Mouse (Mus musculus) right cerebral cortex, postnatal 4 days (tissue): ENCODE measurements around the gene Ap4m1.

ENCODE experiments used
- DNase-seq: peaks from one replicate; pipeline ENCODE4 v3.0.0-alpha.2; 2022

The Ap4m1 gene

DNA sequence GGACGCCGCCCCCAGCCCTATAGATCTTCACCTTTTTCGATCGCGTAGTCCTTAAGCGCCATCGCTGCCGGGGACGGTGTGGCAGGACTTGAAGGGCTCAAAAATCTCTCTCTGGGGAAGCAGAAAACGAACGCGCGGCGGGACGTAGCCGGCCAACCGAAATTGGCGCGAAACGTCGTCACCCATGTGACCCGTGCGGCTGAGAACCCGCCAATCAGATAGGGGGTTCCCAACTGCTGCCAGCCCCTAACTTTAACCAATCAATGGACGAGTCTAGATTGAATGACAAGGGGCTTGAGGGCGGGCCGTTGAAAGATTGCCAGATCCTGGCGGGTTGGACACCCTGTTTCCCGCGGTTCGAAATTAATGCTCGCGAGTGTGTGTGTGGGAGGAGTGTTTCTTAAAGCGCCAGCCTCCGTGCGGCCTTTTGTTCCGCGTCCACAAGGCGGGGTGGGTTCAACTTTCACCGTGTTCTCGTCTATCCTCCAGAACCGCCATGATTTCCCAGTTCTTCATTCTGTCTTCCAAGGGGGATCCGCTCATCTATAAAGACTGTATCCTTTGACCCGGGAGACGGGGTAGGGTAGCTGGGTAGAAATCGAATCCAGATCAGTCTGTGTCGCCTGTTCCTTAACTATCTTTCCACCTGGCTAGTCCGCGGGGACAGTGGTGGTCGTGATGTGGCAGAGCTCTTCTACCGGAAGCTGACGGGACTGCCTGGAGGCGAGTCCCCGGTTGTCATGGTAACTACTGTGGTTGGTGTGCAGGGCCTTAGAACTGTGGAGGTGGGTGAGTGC lies at the start of gene Ap4m1, which contains the start of gene Mcm7:
Gene Ap4m1, plus strand, starts transcription at position 308 of the 797 bp plus-strand sequence.
Gene Mcm7, minus strand, starts transcription at position 728 of the 797 bp plus-strand sequence.
- DNase-seq, result peak; percentile 98

DNA sequence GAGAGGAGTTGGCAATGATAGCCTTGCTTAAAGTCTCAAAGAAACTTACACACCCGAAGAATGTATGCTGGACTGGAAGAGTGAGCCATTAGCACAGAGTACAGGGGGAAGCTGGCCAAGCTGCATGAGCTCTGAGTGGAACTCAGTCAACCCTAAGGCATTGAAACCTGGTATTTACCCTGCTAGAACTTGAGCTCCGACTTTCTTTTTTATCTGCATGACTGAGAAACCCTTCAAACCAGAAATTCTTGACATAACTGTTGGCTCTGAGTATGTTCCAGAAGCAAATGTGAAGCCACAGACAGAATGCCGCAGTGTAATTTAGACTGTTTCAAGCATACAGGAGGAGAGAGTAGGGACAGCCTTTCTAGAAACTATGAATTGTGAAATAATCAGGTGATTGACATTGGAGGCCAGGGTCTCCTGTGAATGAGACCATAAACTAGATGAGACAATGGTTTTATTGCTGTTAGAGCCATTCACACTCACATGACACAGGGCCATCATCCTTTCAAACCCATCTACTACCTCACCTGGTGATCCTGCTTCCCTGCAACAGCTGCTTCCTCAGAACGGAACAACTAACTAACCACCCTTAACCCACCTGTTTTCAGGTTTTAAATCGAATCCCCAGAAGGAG lies 39.3 kb upstream of the Ap4m1 start:
- DNase-seq, result no peak

DNA sequence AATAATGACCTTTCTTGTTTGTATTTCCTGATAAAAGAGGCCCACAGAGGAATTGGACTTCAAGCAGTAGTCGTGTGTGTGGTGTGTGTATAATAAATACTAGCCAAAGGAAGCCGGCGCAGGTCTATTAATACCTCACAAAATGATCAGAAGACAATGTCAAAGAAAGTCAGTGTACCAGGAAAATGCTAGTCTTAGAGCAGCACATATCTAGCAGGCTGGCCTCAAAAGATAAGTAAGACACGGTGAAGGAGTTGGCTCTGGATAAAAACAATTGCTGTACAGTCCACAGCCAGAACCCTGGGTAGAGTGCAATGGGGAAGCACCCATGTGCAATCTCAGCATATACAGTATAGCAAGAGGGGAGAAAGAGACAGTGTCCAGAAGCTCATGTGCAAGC lies 34.5 kb upstream of the Ap4m1 start:
- DNase-seq, result no peak

DNA sequence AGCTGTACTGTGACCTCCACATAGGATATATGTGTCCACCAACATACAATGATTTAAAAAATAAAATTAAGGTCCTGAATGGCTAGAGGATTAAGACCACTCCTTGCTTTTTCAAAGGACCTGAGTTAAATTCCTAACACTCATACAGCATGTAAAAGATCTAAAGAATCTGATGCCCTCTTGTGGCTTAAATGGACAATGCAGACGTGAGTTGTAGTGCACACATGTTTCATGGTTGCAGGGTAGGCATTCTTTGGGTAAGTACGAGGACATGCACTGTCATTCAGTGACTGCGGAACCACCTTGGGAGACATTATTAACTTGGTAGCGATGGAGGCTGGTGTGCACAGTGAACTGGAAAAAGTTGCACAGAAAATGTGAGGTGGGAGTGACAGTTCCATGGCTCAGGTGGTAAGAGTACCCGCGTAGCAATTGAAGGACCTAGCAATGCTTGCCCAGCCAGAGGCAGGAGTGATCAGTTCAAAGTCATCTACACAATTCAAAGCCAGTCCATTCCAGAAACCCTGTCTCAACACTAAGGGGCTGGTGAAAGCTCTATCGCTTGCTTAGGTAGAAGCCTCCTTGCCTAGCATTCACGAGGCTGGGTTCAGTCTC lies 33.8 kb upstream of the Ap4m1 start:
- peak; percentile 8 for DNase-seq

DNA sequence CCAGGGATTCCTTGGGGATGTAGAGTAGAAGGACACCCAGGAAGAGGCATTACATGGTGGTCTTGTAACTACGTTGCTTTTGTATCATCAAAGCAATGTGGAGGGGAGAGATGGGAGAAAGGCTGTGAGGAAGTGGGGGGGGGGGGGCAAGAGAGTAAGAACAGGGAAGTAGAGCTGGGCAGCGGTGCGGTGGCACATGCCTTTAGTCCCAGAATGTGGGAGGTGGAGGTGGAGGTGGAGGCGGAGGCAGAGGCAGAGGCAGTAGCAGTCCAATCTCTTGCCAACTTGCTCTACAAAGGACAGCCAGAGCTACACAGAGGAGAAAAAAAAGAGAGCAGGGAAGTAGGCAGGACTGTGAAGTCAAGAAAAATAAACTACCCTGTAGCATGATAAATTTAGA lies 33.2 kb upstream of the Ap4m1 start:
- DNase-seq, result no peak

DNA sequence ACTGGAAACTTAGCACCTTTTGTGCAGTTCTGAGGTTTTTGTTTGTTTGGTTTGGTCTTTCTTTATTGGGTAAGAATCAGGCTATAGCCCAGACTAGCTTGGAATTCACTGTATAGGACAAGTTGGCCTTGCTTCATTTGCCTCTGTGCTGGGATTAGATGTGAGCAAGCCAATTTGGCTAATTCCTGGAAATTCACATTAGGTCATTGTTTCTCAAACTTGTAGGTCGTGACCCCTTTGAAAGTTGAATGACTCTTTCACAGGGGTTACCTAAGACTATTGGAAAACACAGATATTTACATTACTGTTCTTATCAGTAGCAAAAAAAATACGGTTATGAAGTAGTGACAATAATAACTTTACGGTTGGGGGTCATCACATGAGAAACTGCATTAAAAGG lies 17.4 kb upstream of the Ap4m1 start:
- no peak for DNase-seq

DNA sequence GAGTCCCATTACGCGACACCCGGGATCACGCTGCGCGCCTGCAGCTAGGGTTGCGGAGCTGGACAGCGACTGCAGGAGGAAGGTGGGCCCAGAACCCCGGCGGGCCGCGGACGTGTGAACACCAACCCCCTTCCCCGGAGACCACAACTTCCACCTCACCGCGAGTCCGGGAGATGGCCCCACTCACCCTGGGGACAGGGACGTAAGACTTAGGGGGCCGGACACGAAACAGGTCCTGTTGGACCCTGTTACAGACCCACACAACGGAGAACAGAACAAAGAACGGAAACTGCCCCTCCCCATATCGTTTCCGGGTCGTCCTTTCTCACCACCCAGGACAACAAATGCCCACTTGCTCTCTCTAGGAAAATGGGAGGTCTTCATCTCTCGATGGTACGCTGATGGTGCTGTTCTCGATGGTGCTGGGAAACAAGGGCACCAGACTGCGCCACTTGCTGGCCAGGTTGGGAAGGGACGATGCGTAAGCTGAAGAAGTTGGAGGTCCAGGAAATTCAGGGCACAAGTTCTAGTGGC lies 16.3 kb upstream of the Ap4m1 start, which contains the start of gene Zfp113:
Gene Zfp113, minus strand, starts transcription at position 302 of the 534 bp plus-strand sequence.
- peak; percentile 72 for DNase-seq

DNA sequence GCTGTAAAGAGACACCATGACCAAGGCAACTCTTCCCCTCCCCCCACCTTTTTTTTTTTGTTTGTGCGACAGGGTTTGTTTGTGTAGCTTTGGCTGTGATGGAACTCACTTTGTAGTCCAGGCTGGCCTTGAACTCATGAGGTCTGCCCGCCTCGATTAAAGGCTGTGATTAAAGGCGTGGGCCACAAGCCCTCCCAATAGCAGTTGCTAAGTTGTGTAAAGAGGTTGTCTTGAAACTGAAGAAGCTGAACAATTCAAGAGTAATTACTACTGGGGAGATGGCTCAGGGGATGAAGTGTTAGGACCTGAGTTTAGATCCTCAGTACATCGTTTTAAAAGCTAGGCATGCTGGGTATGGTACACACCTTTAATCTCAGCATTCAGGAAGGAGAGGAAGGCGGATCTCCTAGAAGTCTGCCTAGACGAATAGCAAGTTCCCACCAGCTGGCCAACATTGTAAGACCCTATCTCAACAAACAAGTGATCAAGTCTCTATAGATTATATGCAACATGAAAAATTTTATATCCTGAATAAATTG lies 11.5 kb upstream of the Ap4m1 start:
- DNase-seq, result no peak

DNA sequence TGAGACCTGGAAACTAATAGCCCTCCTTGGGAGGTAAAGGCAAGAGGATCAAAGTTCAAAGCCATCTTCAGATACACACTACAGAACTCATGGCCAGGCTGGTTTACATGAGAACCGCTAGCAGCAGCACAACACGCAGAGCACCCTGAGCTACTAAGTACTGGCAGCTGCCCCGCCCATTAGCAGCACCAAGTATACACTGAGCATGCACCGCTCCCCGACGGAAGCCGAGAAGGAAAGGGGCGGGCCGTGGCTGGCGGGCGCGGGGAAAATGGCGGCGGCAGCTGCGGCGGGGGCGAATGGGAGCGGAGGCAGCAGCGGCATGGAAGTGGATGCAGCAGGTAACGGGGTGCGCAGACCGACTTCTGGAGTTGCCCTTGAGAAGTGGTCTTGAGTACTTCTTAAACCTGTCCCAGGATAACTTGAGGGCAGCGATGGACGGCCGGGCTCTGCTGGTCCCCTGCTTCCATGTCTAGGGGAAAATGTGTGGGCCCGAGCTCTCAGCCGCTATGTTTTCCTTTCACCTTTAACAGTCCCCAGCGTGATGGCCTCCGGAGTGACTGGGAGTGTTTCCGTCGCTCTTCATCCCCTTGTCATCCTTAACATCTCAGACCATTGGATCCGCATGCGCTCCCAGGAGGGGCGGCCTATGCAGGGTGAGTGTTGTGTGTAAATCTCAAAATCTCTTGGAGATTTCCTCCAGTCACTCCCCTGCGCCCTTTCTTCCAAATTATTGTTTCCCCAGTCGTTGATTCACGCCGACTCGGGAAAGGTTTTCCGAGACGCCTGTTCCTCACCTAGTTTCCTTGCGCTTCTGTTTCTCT lies 10.7 kb upstream of the Ap4m1 start, which contains the start of gene Cops6:
Gene Cops6, plus strand, starts transcription at position 230 of the 824 bp plus-strand sequence.
- peak; percentile 91 for DNase-seq

DNA sequence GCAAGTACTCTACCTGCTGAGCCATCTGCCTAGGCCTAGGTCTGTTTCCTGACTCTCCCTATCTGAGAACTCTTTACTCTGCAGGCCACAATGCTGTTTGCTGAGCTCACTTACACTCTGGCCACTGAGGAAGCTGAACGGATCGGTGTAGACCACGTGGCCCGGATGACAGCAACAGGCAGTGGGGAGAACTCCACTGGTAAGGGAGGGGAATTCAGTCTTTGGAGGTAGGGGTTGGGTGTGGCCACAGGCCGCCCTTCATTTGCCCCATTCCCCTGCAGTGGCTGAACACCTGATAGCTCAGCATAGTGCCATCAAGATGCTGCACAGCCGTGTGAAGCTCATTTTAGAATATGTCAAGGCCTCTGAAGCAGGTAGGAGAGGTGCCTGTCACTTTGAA lies 8.8 kb upstream of the Ap4m1 start:
- DNase-seq, result no peak

DNA sequence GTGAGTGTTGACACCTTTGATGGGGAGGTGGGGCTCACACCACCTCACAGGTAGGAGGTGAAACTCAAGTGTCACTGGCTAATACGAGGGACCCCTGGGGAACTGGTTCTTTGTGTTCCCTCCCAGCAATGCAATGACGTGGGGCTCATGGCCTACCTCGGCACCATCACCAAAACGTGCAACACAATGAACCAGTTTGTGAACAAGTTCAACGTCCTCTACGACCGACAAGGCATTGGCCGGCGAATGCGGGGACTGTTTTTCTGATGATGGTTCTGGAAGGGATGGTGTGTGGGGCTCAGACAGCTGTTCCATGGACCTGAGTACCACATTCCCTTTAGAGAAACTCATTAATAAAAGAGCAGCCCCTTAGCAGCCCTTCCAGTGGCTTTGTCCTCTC lies 8.2 kb upstream of the Ap4m1 start:
- DNase-seq, result no peak

DNA sequence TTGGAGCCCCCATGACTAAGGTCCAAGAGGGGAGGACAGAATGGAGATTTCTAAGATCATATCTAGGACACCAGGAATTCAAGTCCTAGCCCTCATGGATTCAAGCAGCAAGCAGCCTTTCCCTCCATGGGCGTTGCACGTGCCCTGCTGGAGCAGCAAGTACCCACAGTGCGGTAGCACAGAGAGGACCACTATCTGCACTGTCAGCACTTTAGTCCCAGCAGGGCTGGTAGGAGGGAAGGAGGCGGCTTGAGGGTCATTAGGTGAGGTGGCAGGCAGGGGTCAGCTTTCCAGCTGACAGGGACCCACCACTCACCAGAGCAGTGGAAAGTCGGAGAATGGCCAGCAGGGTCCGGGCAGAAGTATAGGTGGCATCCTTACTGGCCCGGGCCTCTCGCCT lies 6.2 kb upstream of the Ap4m1 start:
- DNase-seq, result no peak

DNA sequence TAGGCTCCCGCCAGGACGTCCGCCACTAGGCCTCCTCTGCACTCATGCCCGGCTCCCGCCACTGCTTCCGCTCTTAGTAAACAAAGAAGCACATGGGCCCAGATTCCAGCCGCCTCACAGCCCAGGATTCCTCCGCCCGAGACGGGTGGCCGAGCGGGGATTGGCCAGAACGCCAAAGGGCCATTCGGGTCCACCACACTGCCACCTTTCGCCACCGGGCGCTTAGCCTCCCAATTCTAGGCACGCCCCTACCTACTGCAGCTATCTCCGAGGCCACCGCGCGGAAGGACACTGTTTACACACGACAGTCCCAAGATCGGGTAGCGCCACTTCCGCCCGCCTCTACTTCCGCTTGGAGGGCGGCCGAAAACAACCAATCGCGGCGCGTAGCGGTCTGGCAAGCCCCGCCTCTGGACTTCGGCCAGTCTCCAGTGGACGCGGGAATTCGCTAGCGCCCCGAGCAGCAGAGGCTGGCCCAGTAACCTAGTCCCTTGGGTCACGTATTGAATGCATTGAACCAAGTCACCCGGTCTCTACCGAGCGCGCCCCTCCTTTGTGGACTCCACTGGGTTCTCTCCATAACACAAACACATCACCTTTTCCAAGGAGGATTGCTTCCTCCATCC lies 753 bp upstream of the Ap4m1 start:
- peak; percentile 97 for DNase-seq

DNA sequence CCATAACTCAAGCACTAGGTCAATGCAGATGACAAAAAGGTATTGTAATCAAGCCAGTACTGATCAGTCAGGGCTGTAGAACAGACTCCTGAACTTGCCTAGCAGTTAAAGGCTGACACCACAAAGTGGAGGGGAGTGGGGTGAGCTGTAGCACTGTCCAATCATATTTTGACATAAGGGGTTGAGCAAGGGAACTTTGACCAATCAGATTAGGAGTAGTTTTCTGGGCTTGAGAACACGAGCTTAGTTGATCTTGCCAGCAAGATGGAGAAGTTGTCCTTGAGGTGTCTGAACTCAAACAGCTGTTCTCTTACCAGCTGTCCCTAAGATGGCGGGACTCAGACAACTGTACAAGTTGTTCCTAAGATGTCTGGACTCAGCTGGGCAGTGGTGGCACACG lies 1.4 kb downstream of the Ap4m1 start:
- DNase-seq, result no peak

DNA sequence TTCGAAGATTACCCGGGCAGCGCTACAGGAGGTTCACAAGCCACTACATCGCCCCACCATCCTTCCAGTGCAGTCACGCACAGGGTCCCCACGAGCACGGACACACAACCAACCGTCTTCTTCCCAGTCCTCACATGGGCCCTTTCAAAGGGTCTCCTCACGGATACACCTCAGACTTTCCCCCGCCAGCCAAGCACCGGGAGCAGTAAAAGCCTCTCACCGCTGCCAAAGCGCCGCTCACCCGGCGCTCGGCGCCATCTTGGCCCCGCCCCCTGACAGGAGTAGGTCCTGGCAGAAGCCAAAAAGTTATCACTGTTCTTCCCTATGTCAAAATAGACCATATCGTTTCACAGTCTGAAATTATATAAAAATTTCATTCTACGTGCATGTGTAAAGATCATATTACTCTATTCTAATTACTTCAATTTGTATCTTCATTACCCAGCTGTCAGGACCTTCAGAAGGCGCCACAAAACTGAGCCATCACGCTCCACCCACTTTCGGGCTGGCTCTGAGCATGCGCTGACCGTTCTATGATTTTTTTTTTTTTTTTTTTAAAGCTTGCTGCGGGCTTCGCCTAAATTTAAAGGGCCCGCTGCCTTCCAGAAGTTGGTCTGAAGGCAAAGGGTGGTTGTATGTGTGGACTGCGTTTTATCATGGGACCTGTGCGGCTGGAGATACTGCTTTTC lies 15.3 kb downstream of the Ap4m1 start, which contains the start of the genes Taf6 and Cnpy4:
Gene Taf6, minus strand, starts transcription at position 502 of the 689 bp plus-strand sequence.
Gene Cnpy4, plus strand, starts transcription at position 536 of the 689 bp plus-strand sequence.
- peak; percentile 84 for DNase-seq

DNA sequence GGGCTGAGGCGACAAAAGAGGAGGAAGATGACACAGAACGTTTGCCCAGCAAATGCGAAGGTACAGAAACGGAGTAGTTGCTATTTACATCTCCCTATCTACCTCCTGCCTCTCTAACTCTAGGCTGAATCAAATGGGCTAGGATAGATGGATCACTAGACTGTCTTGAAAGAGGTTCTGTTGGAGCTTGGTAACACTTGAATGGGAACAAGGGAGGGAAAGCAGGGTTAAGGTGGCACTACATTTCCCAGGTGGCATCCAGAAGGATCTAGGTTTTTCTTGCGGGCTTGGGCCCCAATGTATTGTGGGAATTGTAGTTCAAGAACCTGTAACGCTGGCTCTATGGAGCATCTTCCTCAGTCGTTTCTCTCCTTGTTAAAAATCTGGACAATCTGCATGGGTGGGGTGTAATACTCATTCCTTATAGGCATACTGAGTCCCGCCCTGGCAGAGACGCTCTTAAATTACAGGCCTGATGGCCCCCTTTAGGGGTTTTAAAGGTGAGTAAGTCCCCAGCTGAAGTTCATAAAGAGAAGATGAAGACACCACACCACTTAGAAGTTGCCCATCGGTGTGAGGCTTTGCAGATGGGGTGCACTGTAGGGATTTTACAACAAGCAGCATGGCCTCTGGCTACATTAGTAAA lies 16.0 kb downstream of the Ap4m1 start:
- peak; percentile 47 for DNase-seq

DNA sequence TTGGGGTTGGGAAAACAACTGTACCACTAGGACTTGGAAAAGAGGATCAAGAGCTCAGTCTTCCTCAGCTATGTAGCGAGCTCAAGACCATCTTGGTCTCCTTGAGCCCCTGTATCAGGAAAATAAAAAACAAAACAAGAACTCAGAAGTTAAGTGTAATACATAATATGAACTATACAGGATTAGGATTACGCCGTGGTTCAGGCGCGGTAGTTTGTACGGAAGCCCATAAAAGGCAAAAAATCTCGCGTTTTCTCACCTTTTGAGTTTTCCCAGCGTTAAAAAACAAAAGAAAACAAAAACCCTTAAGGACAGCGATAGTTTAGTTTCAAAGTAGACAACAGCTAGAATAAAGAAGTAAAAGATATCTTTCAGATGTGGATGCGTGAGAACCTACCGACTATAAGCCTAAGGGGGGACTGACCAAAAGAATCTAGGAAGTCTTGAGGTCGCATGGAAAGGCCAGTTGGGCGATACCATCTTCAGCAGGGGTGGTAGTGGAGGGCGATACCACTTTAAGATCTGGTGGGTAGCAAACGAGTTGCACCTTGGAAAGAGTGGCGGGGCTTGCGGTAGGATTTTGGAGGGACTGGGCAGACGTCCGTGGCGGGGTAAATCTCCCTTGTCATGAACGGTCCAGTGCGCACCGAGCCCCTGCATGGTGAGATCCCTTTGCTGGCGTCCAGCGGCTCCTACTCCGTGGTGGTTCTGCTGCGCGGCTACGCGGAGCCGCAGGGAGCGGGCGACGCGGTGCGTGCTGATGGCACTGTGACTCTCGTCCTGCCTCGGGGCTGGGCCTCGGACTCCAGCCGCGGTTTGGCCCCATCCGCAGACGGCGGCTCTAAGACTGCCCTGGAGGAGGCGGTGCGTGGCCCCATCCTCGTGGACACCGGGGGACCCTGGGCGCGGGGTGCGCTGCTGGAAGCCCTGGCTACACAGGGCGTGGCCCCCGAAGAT lies 22.2 kb downstream of the Ap4m1 start, which contains the start of gene Mblac1:
Gene Mblac1, plus strand, starts transcription at position 544 of the 957 bp plus-strand sequence.
- peak; percentile 70 for DNase-seq

DNA sequence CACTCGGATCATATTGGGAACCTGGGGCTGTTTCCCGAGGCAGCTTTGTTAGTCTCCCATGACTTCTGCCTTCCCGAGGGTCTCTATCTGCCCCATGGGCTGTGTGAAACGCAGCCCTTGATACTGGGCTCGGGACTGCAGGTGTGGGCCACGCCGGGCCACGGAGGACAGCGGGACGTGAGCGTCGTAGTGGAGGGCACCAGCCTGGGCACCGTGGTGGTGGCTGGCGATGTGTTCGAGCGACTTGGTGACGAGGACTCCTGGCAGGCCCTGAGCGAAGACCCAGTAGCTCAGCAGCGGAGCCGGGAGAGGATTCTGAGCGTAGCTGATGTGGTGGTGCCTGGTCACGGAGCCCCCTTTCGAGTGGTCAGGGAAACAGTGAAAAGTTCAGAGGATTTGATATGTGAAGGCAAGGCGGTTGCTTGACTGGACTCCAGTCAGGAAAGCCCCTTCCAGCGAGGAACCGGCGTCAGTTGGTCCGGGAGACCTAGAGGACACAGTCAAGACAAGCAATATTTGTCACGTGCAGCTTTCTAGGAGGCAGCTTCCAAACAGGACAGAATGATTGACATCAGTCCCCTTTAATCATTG lies 23.0 kb downstream of the Ap4m1 start:
- peak; percentile 44 for DNase-seq

DNA sequence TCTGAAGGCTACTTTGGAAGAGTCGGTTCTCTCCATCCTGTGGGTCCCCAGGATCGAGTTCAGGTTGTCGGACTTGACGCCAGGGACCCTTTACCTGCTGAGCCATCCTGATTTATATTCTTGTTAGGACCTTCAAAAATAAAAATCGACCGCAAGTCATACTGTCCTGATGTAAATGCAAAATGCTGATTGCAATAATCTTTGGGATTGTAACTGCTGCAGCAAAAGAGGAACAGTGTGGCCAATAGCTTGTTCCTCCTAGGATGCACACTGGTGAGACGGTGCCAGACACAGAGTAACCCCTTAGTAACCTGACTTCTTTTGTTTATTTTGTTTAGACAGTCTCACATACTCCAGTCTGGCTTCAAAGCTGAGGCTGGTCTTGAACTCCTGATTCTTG lies 23.7 kb downstream of the Ap4m1 start:
- no peak for DNase-seq
